ENCODE assay signal across 12 mouse cellular contexts in genomic region chr6:22157461-22157860, GRCm38 (mm10).
DNase-seq lines count a peak whose midpoint lies in the region; ATAC-seq and TF ChIP-seq lines count a peak whose summit lies in the region.
"Had no signal": no experiment of that assay in that cellular context is flagged by ENCODE, and none has a peak within 500 bp of the region (broad histone marks: within the 10 kb centered on the region; RNA-seq: fewer than 3 reads in every experiment).

No protein-coding gene starts in this region.

- no peaks in the 10 kb centered on the region for H3K36me3 ChIP-seq in hindbrain, embryonic 16.5 days (ENCODE audit: control insufficient read depth, insufficient read depth, low read length)
- H3K36me3 ChIP-seq in hindbrain, embryonic 12.5 days = no peaks in the 10 kb centered on the region
- no peaks in the 10 kb centered on the region for H3K36me3 ChIP-seq in forebrain, embryonic 10.5 days (replicated peaks)

- TF ChIP-seq CTCF in brain, embryonic 14.5 days (IDR thresholded peaks at IDR 0.05; ENCODE audit: borderline replicate concordance, extremely low read depth, insufficient read depth, insufficient read length) = no peak
- TF ChIP-seq CTCF in gastrocnemius, adult 2 months (IDR thresholded peaks at IDR 0.05) = no peak
- TF ChIP-seq CTCF in layer of hippocampus, adult 2 months (conservative IDR thresholded peaks at IDR 0.05) = no peak

- intact Hi-C loops in gastrocnemius, adult 2 months (cut with DNase I) = no loop called here

- H3K4me2 ChIP-seq in hindbrain, embryonic 16.5 days (ENCODE audit: low read length) = no peak overlapping the region
- no peak overlapping the region for H3K4me2 ChIP-seq in hindbrain, embryonic 12.5 days (replicated peaks)
- H3K4me2 ChIP-seq: limb, embryonic 15.5 days; midbrain, embryonic 11.5 days had no signal

- no peak overlapping the region for H3K27ac ChIP-seq in hindbrain, embryonic 16.5 days (ENCODE audit: low read depth, low read length)
- no peak overlapping the region for H3K27ac ChIP-seq in hindbrain, embryonic 12.5 days
- H3K27ac ChIP-seq in gastrocnemius, adult 2 months = no peak overlapping the region
- no peak overlapping the region for H3K27ac ChIP-seq in layer of hippocampus, adult 2 months
- no peak overlapping the region for H3K27ac ChIP-seq in forebrain, embryonic 10.5 days
- H3K27ac ChIP-seq: limb, embryonic 15.5 days had no signal

- H3K9ac ChIP-seq in hindbrain, embryonic 16.5 days (ENCODE audit: low read depth, low read length) = no peak overlapping the region
- H3K9ac ChIP-seq in hindbrain, embryonic 12.5 days = no peak overlapping the region
- H3K9ac ChIP-seq: limb, embryonic 15.5 days had no signal

- 74% methylated on average over 5 of the region's 5 CpGs for WGBS in hindbrain, embryonic 16.5 days
- 85% methylated on average over 5 of the region's 5 CpGs for WGBS in hindbrain, embryonic 12.5 days
- WGBS in forebrain, embryonic 10.5 days = 87% methylated on average over 5 of the region's 5 CpGs

- no peak overlapping the region for H3K4me3 ChIP-seq in hindbrain, embryonic 16.5 days (ENCODE audit: low read length)
- H3K4me3 ChIP-seq in hindbrain, embryonic 12.5 days = no peak overlapping the region
- no peak overlapping the region for H3K4me3 ChIP-seq in gastrocnemius, adult 2 months
- no peak overlapping the region for H3K4me3 ChIP-seq in layer of hippocampus, adult 2 months
- H3K4me3 ChIP-seq in forebrain, embryonic 10.5 days = no peak overlapping the region
- H3K4me3 ChIP-seq: limb, embryonic 15.5 days had no signal

- H3K9me3 ChIP-seq in hindbrain, embryonic 16.5 days (ENCODE audit: control insufficient read depth, low read length) = no peaks in the 10 kb centered on the region
- H3K9me3 ChIP-seq in hindbrain, embryonic 12.5 days (replicated peaks) = no peaks in the 10 kb centered on the region
- H3K9me3 ChIP-seq in forebrain, embryonic 10.5 days = no peaks in the 10 kb centered on the region
- H3K9me3 ChIP-seq: limb, embryonic 15.5 days had no signal

- H3K27me3 ChIP-seq in hindbrain, embryonic 16.5 days (replicated peaks; ENCODE audit: control insufficient read depth, insufficient read depth, low read length) = no peaks in the 10 kb centered on the region
- H3K27me3 ChIP-seq in hindbrain, embryonic 12.5 days = no peaks in the 10 kb centered on the region
- no peaks in the 10 kb centered on the region for H3K27me3 ChIP-seq in forebrain, embryonic 10.5 days (ENCODE audit: poor library complexity, severe bottlenecking)
- H3K27me3 ChIP-seq: limb, embryonic 15.5 days had no signal

- DNase-seq in 3T3-L1 (ENCODE audit: low read depth, low spot score) = peak; percentile 32
- DNase-seq in brain, embryonic 14.5 days (ENCODE audit: low read depth) = peak; percentile 44
- peak; percentile 41 for DNase-seq in gastrocnemius, adult 2 months
- no peak for DNase-seq in layer of hippocampus, adult 2 months (ENCODE audit: low spot score in 2 of 2)
- DNase-seq in forebrain, embryonic 10.5 days (ENCODE audit: extremely low spot score, low spot score) = no peak
- DNase-seq: thymus, postnatal 14 days had no signal

- no peaks in the 10 kb centered on the region for H3K4me1 ChIP-seq in hindbrain, embryonic 16.5 days (ENCODE audit: control insufficient read depth, insufficient read depth, low read depth, low read length)
- H3K4me1 ChIP-seq in hindbrain, embryonic 12.5 days = no peaks in the 10 kb centered on the region
- H3K4me1 ChIP-seq in forebrain, embryonic 10.5 days = peaks cover 4% of the 10 kb centered on the region; the same call in 1 of the 2 replicates

- TF ChIP-seq POLR2A in brain, embryonic 14.5 days (IDR thresholded peaks at IDR 0.05; ENCODE audit: borderline replicate concordance, extremely low read depth, insufficient read depth, insufficient read length, poor library complexity, severe bottlenecking) = no peak

- peak; percentile 20; the same call in 1 of the 2 replicates for ATAC-seq in hindbrain, embryonic 16.5 days
- no peak for ATAC-seq in hindbrain, embryonic 12.5 days (ENCODE audit: low FRiP score)
- ATAC-seq in erythroblast, adult 5-6 weeks (replicated peaks; ENCODE audit: low FRiP score, poor library complexity, severe bottlenecking) = no peak
- ATAC-seq: forebrain, embryonic 16.5 days had no signal

Comparison
In these comparisons a context has a peak if more than half of its experiments do, and no peak if none do; other contexts are left out.
1. DNase-seq: peak in 3T3-L1 (single experiment), brain, embryonic 14.5 days (single experiment) and gastrocnemius, adult 2 months (single experiment); none in layer of hippocampus, adult 2 months (0 of 2) and forebrain, embryonic 10.5 days (single experiment).